Mouse (Mus musculus) cerebellum, adult 2 months (tissue): ENCODE results near the gene Gm9936. TPM values are rescaled to one million over a fixed set of nuclear protein-coding genes. Genes with fewer than 3 reads are reported as not detected.
A peak's percentile ranks its signal among the peaks of the same experiment; 100 is the strongest.

ENCODE experiments used
- DNase-seq, 2 experiments: peaks; one replicate each; pipeline ENCODE4 v3.0.0; 2021
- H3K27ac ChIP-seq: fragments of 200-500 bp; 2 replicates; pipeline ENCODE4 v1.5.1; 2012; ENCODE audit warnings: low read length, control low read depth, inconsistent platforms; ENCODE audit not compliant: insufficient read depth
- H3K27me3 ChIP-seq: fragments of 200-500 bp; 2 replicates; pipeline ENCODE4 v1.6.1; 2012; ENCODE audit warnings: inconsistent platforms, mild to moderate bottlenecking, low read length, moderate library complexity; ENCODE audit not compliant: control insufficient read depth, insufficient read depth
- H3K4me1 ChIP-seq: fragments of 200-500 bp; 2 replicates; pipeline ENCODE4 v1.6.1; 2011; ENCODE audit warnings: low read length; ENCODE audit not compliant: control insufficient read depth, insufficient read depth
- H3K4me3 ChIP-seq: fragments of 200-500 bp; replicated peaks from 2 replicates; pipeline ENCODE3; 2011; ENCODE audit warnings: mild to moderate bottlenecking, low read depth, low read length, control low read depth; ENCODE audit not compliant: insufficient read depth
- CTCF ChIP-seq: fragments of 200-500 bp; IDR thresholded peaks from 2 replicates; pipeline ENCODE4 v1.5.1; 2011; ENCODE audit warnings: low read depth, mild to moderate bottlenecking, control low read depth, low read length, moderate library complexity, borderline replicate concordance; ENCODE audit not compliant: insufficient read depth
- POLR2A ChIP-seq: fragments of 200-500 bp; IDR thresholded peaks from 2 replicates; pipeline ENCODE4 v1.6.1; 2011; ENCODE audit warnings: low read length, control low read depth, borderline replicate concordance; ENCODE audit not compliant: insufficient read depth
- WGBS: fragments of 180-500 bp; shearing (Covaris S2); methylation state at CpG from one replicate; pipeline ENCODE4 v1.1.7; 2018; 5-methylcytosine and 5-hydroxymethylcytosine counted together
- polyA plus RNA-seq: library from polyadenylated mRNA; depleted of rRNA; stranded (reverse); fragments of >200 nt; gene quantifications from 2 replicates; pipeline ENCODE4 v1.2.3, GENCODE M21; 2012; rRNA removed

Gene Gm9936
- polyA plus RNA-seq = 0.16 TPM in 2 replicates

DNA sequence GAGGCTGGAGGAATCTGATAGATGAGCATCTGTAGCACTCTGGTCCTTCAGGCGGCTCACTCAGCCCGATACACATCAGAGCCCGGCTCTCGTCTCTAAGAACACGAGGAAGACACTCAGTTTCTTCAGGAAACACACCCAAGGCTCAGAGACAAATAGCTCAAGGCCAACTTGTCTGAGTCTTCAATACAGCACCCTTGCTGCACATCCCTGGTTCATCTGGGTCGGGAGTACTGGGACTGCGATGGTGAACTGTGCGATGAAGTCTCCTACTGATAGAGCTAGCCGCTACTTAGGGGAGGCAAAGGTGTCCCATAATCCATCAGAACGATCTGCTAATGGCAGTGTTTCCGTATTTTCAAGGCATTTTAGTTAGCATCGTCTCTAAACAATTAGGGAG is at the start of gene Gm9936:
TSS of gene Gm9936 (minus strand) at position 101 of the 400 bp plus-strand sequence.
- H3K27ac ChIP-seq = no peak within 1 kb of the TSS
- H3K4me1 ChIP-seq = peaks cover 5% of the 10 kb centered on the region; the same call in 1 of the 2 replicates
- 90% methylated on average over 12 of the region's 12 CpGs for WGBS
- H3K27me3 ChIP-seq = no peaks in the 10 kb centered on the region
- H3K4me3 ChIP-seq = peak within 1 kb of the TSS; percentile 57
- TF ChIP-seq CTCF (no peak), POLR2A (no peak)
- DNase-seq = no peak

DNA sequence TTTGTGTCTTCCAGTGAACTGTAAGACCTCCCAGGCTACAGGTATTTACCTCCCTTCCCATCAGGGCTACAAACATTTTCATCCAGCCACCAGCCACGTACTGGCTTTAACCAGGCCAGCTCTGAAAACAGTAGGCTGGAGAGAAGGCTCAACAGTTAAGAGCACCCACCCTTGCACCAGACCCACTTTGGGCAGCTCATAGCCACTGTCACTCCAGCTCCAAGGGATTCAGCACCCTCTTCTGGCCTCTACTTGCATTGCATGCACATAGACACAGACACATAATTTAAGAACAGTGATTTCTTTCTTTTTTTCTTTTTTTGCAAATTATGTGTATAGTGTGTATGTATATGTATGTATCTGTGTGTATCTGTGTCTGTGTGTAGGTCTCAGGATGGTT is 43.9 kb upstream of the Gm9936 start:
- Histone ChIP-seq H3K4me3 (no peak overlapping the region), H3K27me3 (no peaks in the 10 kb centered on the region), H3K4me1 (no peaks in the 10 kb centered on the region), H3K27ac (no peak overlapping the region)
- TF ChIP-seq POLR2A = no peak
- TF ChIP-seq CTCF = peak; percentile 50
- DNase-seq = no peak
- 30% methylated on average over 1 of the region's 1 CpGs for WGBS

DNA sequence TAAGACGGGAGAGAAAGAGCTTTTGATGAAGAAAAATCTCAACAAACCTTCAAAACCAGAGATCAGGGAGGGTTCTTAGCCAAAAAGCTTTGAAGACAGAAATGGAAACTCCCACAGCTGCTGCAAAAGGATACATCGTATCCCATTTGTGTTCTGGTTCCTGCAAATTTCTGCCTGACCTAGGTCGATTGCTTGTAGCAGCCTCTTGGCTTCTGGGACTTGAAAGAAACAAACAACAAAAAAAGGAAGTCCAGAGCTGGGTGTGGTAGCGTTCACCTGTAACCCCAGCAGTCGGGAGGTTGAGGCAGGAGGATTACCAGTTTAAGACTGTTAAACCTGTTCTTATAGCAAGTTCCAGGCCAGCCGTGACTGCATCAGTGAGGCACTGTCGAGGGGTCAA is 40.4 kb upstream of the Gm9936 start:
- TF ChIP-seq CTCF (no peak), POLR2A (no peak)
- no peaks in the 10 kb centered on the region for H3K4me1 ChIP-seq
- 85% methylated on average over 7 of the region's 7 CpGs for WGBS
- H3K27ac ChIP-seq = no peak overlapping the region
- H3K4me3 ChIP-seq = no peak overlapping the region
- no peaks in the 10 kb centered on the region for H3K27me3 ChIP-seq
- DNase-seq = no peak

DNA sequence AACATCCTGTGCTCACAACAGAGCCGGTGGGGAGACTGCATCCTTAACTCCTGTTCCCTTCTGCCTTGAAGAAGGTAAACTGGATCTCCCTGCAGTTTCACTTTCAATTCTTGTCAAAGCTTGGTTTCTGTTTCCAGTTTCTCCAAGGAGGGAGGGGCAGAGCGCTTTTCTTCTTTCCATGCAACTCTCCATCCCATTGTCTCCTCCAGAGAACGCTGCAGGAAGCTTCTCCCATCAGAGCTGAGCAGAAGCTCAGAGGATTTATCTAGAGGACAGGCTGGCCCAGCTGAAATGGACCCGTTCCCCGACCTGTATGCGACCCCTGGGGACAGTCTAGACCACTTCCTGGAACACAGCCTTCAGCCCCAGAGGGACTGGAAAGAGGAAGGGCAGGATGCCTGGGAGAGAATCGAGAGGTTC is 38.9 kb upstream of the Gm9936 start:
- Histone ChIP-seq H3K4me3 (no peak overlapping the region), H3K27me3 (no peaks in the 10 kb centered on the region), H3K27ac (peak overlapping the region; percentile 64; the same call in 1 of the 2 replicates), H3K4me1 (no peaks in the 10 kb centered on the region)
- no peak for DNase-seq
- WGBS = 14% methylated on average over 7 of the region's 7 CpGs
- no peak for TF ChIP-seq POLR2A
- TF ChIP-seq CTCF = no peak

DNA sequence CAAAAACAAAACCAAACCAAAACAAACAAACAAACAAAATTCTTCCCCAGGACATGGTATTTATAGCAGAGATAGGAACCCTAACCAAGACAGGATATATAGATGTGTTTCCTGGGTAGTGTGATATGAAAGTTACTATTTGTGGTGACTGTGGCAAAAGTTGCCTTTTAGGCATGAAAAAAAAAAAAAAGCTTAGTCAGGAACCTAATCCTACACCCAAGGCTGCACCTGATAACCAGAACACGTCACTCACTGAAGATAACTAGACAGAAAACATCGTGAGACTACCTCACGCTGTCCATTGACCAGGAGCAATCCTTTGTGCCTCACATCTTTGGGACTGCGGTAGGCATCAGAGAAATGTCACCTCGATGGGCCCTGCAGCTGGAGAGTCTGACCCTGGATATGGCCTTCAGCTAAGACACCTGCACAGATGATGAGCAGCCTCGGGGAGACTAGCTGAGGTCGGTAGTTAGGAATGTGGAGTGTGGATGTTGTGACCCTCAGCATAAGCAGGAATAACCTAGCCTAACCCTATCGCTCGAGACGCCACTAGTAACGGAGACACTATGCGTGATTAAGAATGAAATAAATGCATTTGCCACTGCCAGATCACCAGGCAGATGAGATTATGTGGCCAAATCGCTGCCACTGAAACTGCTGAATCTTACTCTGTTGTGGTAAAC is 38.3 kb upstream of the Gm9936 start, which contains the start of gene Oasl2:
TSS of gene Oasl2 (plus strand) at position 249 of the 686 bp plus-strand sequence.
- no peak for TF ChIP-seq CTCF
- no peak for TF ChIP-seq POLR2A
- WGBS = 66% methylated on average over 13 of the region's 13 CpGs
- no peaks in the 10 kb centered on the region for H3K4me1 ChIP-seq
- DNase-seq = no peak
- H3K27ac ChIP-seq = peak within 1 kb of the TSS; percentile 64; the same call in 1 of the 2 replicates
- no peaks in the 10 kb centered on the region for H3K27me3 ChIP-seq
- H3K4me3 ChIP-seq = no peak within 1 kb of the TSS

DNA sequence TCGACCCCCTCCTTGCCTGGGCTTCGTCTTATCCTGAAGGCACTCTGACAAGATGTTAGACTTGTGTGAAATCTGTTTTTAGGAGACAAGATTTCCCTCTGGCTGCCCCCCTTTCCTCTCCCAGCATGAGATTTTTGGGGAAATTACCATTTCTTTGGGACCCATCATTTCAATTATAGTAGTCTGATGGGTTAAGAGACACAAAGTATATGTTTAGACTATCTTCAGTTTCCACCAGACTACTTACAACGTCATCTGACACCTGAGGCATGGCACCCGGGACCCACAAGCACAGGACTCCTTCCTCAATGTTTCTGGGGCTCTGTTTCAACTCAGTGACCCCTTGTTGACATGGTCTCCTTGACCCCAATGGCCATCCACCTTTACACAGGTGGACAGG is 37.1 kb upstream of the Gm9936 start:
- Histone ChIP-seq H3K27me3 (no peaks in the 10 kb centered on the region), H3K4me3 (no peak overlapping the region), H3K4me1 (no peaks in the 10 kb centered on the region), H3K27ac (no peak overlapping the region)
- no peak for TF ChIP-seq CTCF
- no peak for TF ChIP-seq POLR2A
- 87% methylated on average over 4 of the region's 4 CpGs for WGBS
- no peak for DNase-seq

DNA sequence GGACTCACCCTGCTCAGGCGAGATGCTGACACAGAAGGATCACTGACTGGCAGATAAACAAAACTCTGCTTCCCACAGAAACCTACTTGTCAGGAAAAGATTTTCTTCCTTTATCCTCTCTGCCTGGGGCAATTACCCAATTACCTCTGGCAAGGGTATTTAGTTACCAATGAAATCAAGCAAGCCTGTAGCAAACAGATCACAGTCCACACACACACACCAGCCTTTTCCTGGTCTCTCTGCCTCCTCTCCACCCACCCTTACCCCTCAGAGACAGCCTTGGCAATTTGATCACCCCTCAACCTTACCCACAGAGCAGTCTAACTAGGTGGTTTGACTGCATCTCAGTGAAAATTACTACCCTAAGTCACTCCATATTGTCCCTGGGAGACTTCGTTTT is 30.5 kb upstream of the Gm9936 start:
- WGBS = 90% methylated on average over 2 of the region's 2 CpGs
- no peak overlapping the region for H3K27ac ChIP-seq
- no peaks in the 10 kb centered on the region for H3K4me1 ChIP-seq
- TF ChIP-seq CTCF (no peak), POLR2A (no peak)
- no peak overlapping the region for H3K4me3 ChIP-seq
- H3K27me3 ChIP-seq = no peaks in the 10 kb centered on the region
- no peak for DNase-seq

DNA sequence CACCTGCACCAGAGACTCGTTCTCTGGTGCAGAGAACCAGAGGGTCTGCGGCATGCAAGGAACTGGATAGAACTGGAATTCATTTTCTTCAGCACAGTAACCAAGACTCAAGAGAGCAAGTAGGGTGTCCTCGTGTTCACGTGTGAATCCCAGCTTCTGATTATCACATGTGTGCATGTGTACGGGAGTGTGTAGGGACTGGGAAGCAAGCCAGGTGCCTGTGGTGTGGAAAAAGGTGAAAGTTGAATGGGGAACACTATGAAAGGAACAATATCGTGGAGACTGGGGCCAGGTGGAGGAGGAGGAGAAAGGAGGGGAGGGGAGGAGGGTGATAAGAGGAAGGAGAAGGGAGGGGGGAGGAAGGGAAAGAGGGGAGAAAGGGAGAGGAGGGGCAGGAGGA is 28.3 kb upstream of the Gm9936 start:
- H3K4me1 ChIP-seq = no peaks in the 10 kb centered on the region
- no peaks in the 10 kb centered on the region for H3K27me3 ChIP-seq
- H3K27ac ChIP-seq = no peak overlapping the region
- TF ChIP-seq CTCF (no peak), POLR2A (no peak)
- H3K4me3 ChIP-seq = no peak overlapping the region
- WGBS = 23% methylated on average over 6 of the region's 6 CpGs
- DNase-seq = no peak
